ENCODE assay signal across 8 mouse cellular contexts in genomic region chr1:51466385-51466784, GRCm38 (mm10). TPM values are rescaled to one million over a fixed set of nuclear protein-coding genes. Genes with fewer than 3 reads are reported as not detected.
DNase-seq lines count a peak whose midpoint lies in the region; ATAC-seq and TF ChIP-seq lines count a peak whose summit lies in the region.

No protein-coding gene starts in this region.

- H3K27me3 ChIP-seq in heart, adult 2 months (ENCODE audit: control insufficient read depth, insufficient read depth, low read length): no peaks in the 10 kb centered on the region
- H3K27me3 ChIP-seq in heart, embryonic 10.5 days (ENCODE audit: insufficient read depth, poor library complexity, severe bottlenecking): no peaks in the 10 kb centered on the region

- intact Hi-C loops in heart, adult 2 months (cut with DNase I): loop anchor here (5.0 kb wide), 1 partner anchor 91 kb away; no protein-coding TSS in a partner anchor

- peak; percentile 80 for TF ChIP-seq CTCF in heart, adult 2 months (IDR thresholded peaks at IDR 0.05)

- H3K4me3 ChIP-seq in heart, adult 2 months: no peak overlapping the region
- H3K4me3 ChIP-seq in heart, embryonic 10.5 days: no peak overlapping the region

- TF ChIP-seq EP300 in heart, adult 2 months (IDR thresholded peaks at IDR 0.05; ENCODE audit: insufficient read depth, low read depth, low read length): no peak

- no peaks in the 10 kb centered on the region for H3K9me3 ChIP-seq in heart, embryonic 10.5 days

- ATAC-seq in hematopoietic stem cell, adult 5-6 weeks (replicated peaks in 1 of 2; ENCODE audit: insufficient read depth in 1 of 2, low FRiP score in 2 of 2, low TSS enrichment in 1 of 2, low read depth in 1 of 2, poor library complexity in 2 of 2, severe bottlenecking in 2 of 2): peak; percentile 62 to 70; a peak in 2 of 4 replicates

- WGBS in heart, adult 2 months: 26% methylated on average over 1 of the region's 1 CpGs
- WGBS in heart, embryonic 10.5 days: 40% methylated on average over 1 of the region's 1 CpGs

- DNase-seq in heart, adult 2 months: no peak
- DNase-seq in heart, embryonic 10.5 days (ENCODE audit: low spot score): no peak
- DNase-seq in thymus, postnatal 0 days (ENCODE audit: low spot score): peak; percentile 26
- no peak for DNase-seq in thymus, postnatal 4 days
- DNase-seq in yolk sac, embryonic 10.5 days (ENCODE audit: low spot score): peak; percentile 16
- no peak for DNase-seq in ovary, postnatal 36 days (ENCODE audit: low spot score)
- DNase-seq in gastrocnemius, adult 8-10 months (ENCODE audit: low spot score in 2 of 2): no peak

- TF ChIP-seq POLR2A in heart, adult 2 months (IDR thresholded peaks at IDR 0.05; ENCODE audit: insufficient read depth, low read depth, low read length): peak; percentile 32; the same call in 1 of the 2 replicates

- peaks cover 2% of the 10 kb centered on the region for H3K36me3 ChIP-seq in heart, adult 2 months (ENCODE audit: control insufficient read depth, insufficient read depth, low read length)
- H3K36me3 ChIP-seq in heart, embryonic 10.5 days: peaks cover 9% of the 10 kb centered on the region

- no peak overlapping the region for H3K27ac ChIP-seq in heart, adult 2 months
- H3K27ac ChIP-seq in heart, embryonic 10.5 days: no peak overlapping the region

- H3K4me1 ChIP-seq in heart, adult 2 months (ENCODE audit: control insufficient read depth, insufficient read depth, low read length): no peaks in the 10 kb centered on the region
- H3K4me1 ChIP-seq in heart, embryonic 10.5 days: no peaks in the 10 kb centered on the region

- no peaks in the 10 kb centered on the region for H3K79me2 ChIP-seq in heart, adult 2 months (replicated peaks; ENCODE audit: control insufficient read depth, insufficient read depth, low read length)

- no peak overlapping the region for H3K9ac ChIP-seq in heart, adult 2 months (ENCODE audit: low read depth, low read length)

RNA-seq across cellular contexts. Expression of gene Nabp1, which starts 11.8 kb away (rescaled TPM):
- total RNA-seq in heart, adult 2 months (2021): 10 to 100 TPM; 31.0 to 40.4 TPM
- 27.0 and 30.1 TPM in 2 replicates for polyA plus RNA-seq in heart, adult 2 months (2012; rRNA removed)
- polyA plus RNA-seq in heart, embryonic 10.5 days (2016; fragmentation: Nextera tagmentation; extraction: Ambion mirVana): 18.8 and 21.5 TPM in 2 replicates
- 176 and 185 TPM in 2 replicates for polyA plus RNA-seq in thymus, postnatal 0 days (2015; fragmentation: Nextera tagmentation; extraction: Ambion mirVana)
- total RNA-seq in hematopoietic stem cell, adult 5-6 weeks (2017): 108 and 169 TPM in 2 replicates
- total RNA-seq in gastrocnemius, adult 8-10 months (2022): 10 to 100 TPM; 11.6 to 16.8 (median 13.5) TPM

Comparison
In these comparisons a context has a peak if more than half of its experiments do, and no peak if none do; other contexts are left out.
1. DNase-seq: peak in thymus, postnatal 0 days (single experiment) and yolk sac, embryonic 10.5 days (single experiment); none in heart, adult 2 months (0 of 2), heart, embryonic 10.5 days (single experiment), thymus, postnatal 4 days (single experiment), ovary, postnatal 36 days (single experiment) and gastrocnemius, adult 8-10 months (0 of 2).